Mouse (Mus musculus): ENCODE results near the gene Hdac9. TPM values are rescaled to one million over a fixed set of nuclear protein-coding genes. Genes with fewer than 3 reads are reported as not detected.

Gene Hdac9
- polyA plus RNA-seq, 1 experiment from 2014 or later: 12.0 TPM

GRCm38 (mm10) chr12:34688941-34689340, 228.0 kb downstream of the Hdac9 start:
- Histone ChIP-seq H3K9ac (no peak overlapping the region), H3K9me3 (ENCODE audit: control insufficient read depth, low read length) (no peaks in the 10 kb centered on the region), H3K4me3 (replicated peaks; ENCODE audit: low read length) (no peak overlapping the region), H3K4me1 (replicated peaks; ENCODE audit: control insufficient read depth, insufficient read depth, low read length) (0 out of 2 replicates have a peak, but pooled peaks cover 3% of the 10 kb centered on the region), H3K4me2 (replicated peaks) (no peak overlapping the region), H3K27me3 (ENCODE audit: control insufficient read depth, insufficient read depth, low read length) (no peaks in the 10 kb centered on the region), H3K36me3 (replicated peaks; ENCODE audit: control insufficient read depth, insufficient read depth) (no peaks in the 10 kb centered on the region), H3K27ac (no peak overlapping the region)
- no peak for DNase-seq (ENCODE audit: low spot score)
- no peak for ATAC-seq (ENCODE audit: low FRiP score)
- WGBS: 39% methylated on average over 4 of the region's 4 CpGs

- Histone ChIP-seq H3K27ac (no peak overlapping the region), H3K4me3 (replicated peaks; ENCODE audit: low read length) (no peak overlapping the region), H3K27me3 (ENCODE audit: control insufficient read depth, insufficient read depth, low read length) (no peaks in the 10 kb centered on the region), H3K4me1 (replicated peaks; ENCODE audit: control insufficient read depth, insufficient read depth, low read length) (no peaks in the 10 kb centered on the region), H3K36me3 (replicated peaks; ENCODE audit: control insufficient read depth, insufficient read depth) (no peaks in the 10 kb centered on the region), H3K9me3 (ENCODE audit: control insufficient read depth, low read length) (no peaks in the 10 kb centered on the region), H3K4me2 (replicated peaks) (no peak overlapping the region), H3K9ac (no peak overlapping the region)
- DNase-seq (ENCODE audit: low spot score) (no peak), ATAC-seq (ENCODE audit: low FRiP score) (peak; percentile 21; the same call in 1 of the 2 replicates)
- WGBS: 75% methylated on average over 4 of the region's 4 CpGs
Observed at GRCm38 (mm10) chr12:34683375-34683774, 233.5 kb downstream of the Hdac9 start.

GRCm38 (mm10) chr12:34682657-34683056, 234.2 kb downstream of the Hdac9 start:
- H3K27me3 ChIP-seq (ENCODE audit: control insufficient read depth, insufficient read depth, low read length): no peaks in the 10 kb centered on the region
- no peaks in the 10 kb centered on the region for H3K9me3 ChIP-seq (ENCODE audit: control insufficient read depth, low read length)
- no peak overlapping the region for H3K9ac ChIP-seq
- no peak overlapping the region for H3K4me2 ChIP-seq (replicated peaks)
- H3K27ac ChIP-seq: no peak overlapping the region
- no peak overlapping the region for H3K4me3 ChIP-seq (replicated peaks; ENCODE audit: low read length)
- no peaks in the 10 kb centered on the region for H3K4me1 ChIP-seq (replicated peaks; ENCODE audit: control insufficient read depth, insufficient read depth, low read length)
- H3K36me3 ChIP-seq (replicated peaks; ENCODE audit: control insufficient read depth, insufficient read depth): no peaks in the 10 kb centered on the region
- DNase-seq (ENCODE audit: low spot score) (no peak), ATAC-seq (ENCODE audit: low FRiP score) (no peak)
- 89% methylated on average over 3 of the region's 3 CpGs for WGBS

GRCm38 (mm10) chr12:34680576-34680975, 236.3 kb downstream of the Hdac9 start:
- H3K4me1 ChIP-seq (replicated peaks; ENCODE audit: control insufficient read depth, insufficient read depth, low read length): no peaks in the 10 kb centered on the region
- H3K36me3 ChIP-seq (replicated peaks; ENCODE audit: control insufficient read depth, insufficient read depth): no peaks in the 10 kb centered on the region
- H3K27ac ChIP-seq: no peak overlapping the region
- H3K9ac ChIP-seq: no peak overlapping the region
- no peak overlapping the region for H3K4me3 ChIP-seq (replicated peaks; ENCODE audit: low read length)
- ATAC-seq (ENCODE audit: low FRiP score): no peak
- WGBS: 52% methylated on average over 5 of the region's 5 CpGs
- no peaks in the 10 kb centered on the region for H3K27me3 ChIP-seq (ENCODE audit: control insufficient read depth, insufficient read depth, low read length)
- H3K9me3 ChIP-seq (ENCODE audit: control insufficient read depth, low read length): no peaks in the 10 kb centered on the region
- DNase-seq (ENCODE audit: low spot score): no peak
- H3K4me2 ChIP-seq (replicated peaks): no peak overlapping the region

- Histone ChIP-seq H3K4me3 (replicated peaks; ENCODE audit: low read length) (no peak overlapping the region), H3K27me3 (ENCODE audit: control insufficient read depth, insufficient read depth, low read length) (no peaks in the 10 kb centered on the region), H3K9me3 (ENCODE audit: control insufficient read depth, low read length) (no peaks in the 10 kb centered on the region), H3K9ac (no peak overlapping the region), H3K4me1 (replicated peaks; ENCODE audit: control insufficient read depth, insufficient read depth, low read length) (no peaks in the 10 kb centered on the region), H3K4me2 (replicated peaks) (no peak overlapping the region), H3K36me3 (replicated peaks; ENCODE audit: control insufficient read depth, insufficient read depth) (no peaks in the 10 kb centered on the region), H3K27ac (no peak overlapping the region)
- ATAC-seq (ENCODE audit: low FRiP score) (no peak), DNase-seq (ENCODE audit: low spot score) (no peak)
- 81% methylated on average over 6 of the region's 6 CpGs for WGBS
Observed at GRCm38 (mm10) chr12:34677110-34677509, 239.8 kb downstream of the Hdac9 start.

GRCm38 (mm10) chr12:34674235-34674634, 242.7 kb downstream of the Hdac9 start:
- Histone ChIP-seq H3K4me3 (replicated peaks; ENCODE audit: low read length) (no peak overlapping the region), H3K27ac (no peak overlapping the region), H3K27me3 (ENCODE audit: control insufficient read depth, insufficient read depth, low read length) (no peaks in the 10 kb centered on the region), H3K36me3 (replicated peaks; ENCODE audit: control insufficient read depth, insufficient read depth) (no peaks in the 10 kb centered on the region), H3K4me2 (replicated peaks) (no peak overlapping the region), H3K9ac (no peak overlapping the region), H3K4me1 (replicated peaks; ENCODE audit: control insufficient read depth, insufficient read depth, low read length) (no peaks in the 10 kb centered on the region), H3K9me3 (ENCODE audit: control insufficient read depth, low read length) (no peaks in the 10 kb centered on the region)
- 70% methylated on average over 2 of the region's 2 CpGs for WGBS
- DNase-seq (ENCODE audit: low spot score) (no peak), ATAC-seq (ENCODE audit: low FRiP score) (no peak)

GRCm38 (mm10) chr12:34673539-34673938, 243.4 kb downstream of the Hdac9 start:
- no peak for ATAC-seq (ENCODE audit: low FRiP score)
- 90% methylated on average over 4 of the region's 4 CpGs for WGBS
- no peaks in the 10 kb centered on the region for H3K9me3 ChIP-seq (ENCODE audit: control insufficient read depth, low read length)

GRCm38 (mm10) chr12:34664758-34665157, 252.1 kb downstream of the Hdac9 start:
- Histone ChIP-seq H3K27ac (no peak overlapping the region), H3K36me3 (replicated peaks; ENCODE audit: control insufficient read depth, insufficient read depth) (no peaks in the 10 kb centered on the region), H3K9ac (no peak overlapping the region), H3K4me3 (replicated peaks; ENCODE audit: low read length) (no peak overlapping the region), H3K4me1 (replicated peaks; ENCODE audit: control insufficient read depth, insufficient read depth, low read length) (no peaks in the 10 kb centered on the region), H3K27me3 (ENCODE audit: control insufficient read depth, insufficient read depth, low read length) (no peaks in the 10 kb centered on the region), H3K4me2 (replicated peaks) (no peak overlapping the region), H3K9me3 (ENCODE audit: control insufficient read depth, low read length) (no peaks in the 10 kb centered on the region)
- ATAC-seq (ENCODE audit: low FRiP score) (peak; percentile 72; the same call in 1 of the 2 replicates), DNase-seq (ENCODE audit: low spot score) (peak; percentile 84)
- 9% methylated on average over 3 of the region's 3 CpGs for WGBS

More at GRCm38 (mm10) chr12:34673539-34673938, 243.4 kb downstream of the Hdac9 start:
- Histone ChIP-seq H3K9ac (no peak overlapping the region), H3K27me3 (ENCODE audit: control insufficient read depth, insufficient read depth, low read length) (no peaks in the 10 kb centered on the region), H3K4me2 (replicated peaks) (no peak overlapping the region), H3K36me3 (replicated peaks; ENCODE audit: control insufficient read depth, insufficient read depth) (no peaks in the 10 kb centered on the region), H3K4me1 (replicated peaks; ENCODE audit: control insufficient read depth, insufficient read depth, low read length) (no peaks in the 10 kb centered on the region), H3K27ac (no peak overlapping the region), H3K4me3 (replicated peaks; ENCODE audit: low read length) (no peak overlapping the region)
- no peak for DNase-seq (ENCODE audit: low spot score)

GRCm38 (mm10) chr12:34661378-34661777, 255.5 kb downstream of the Hdac9 start:
- ATAC-seq (ENCODE audit: low FRiP score) (peak; percentile 81), DNase-seq (ENCODE audit: low spot score) (peak; percentile 59)
- Histone ChIP-seq H3K27me3 (ENCODE audit: control insufficient read depth, insufficient read depth, low read length) (no peaks in the 10 kb centered on the region), H3K27ac (no peak overlapping the region), H3K4me1 (replicated peaks; ENCODE audit: control insufficient read depth, insufficient read depth, low read length) (no peaks in the 10 kb centered on the region), H3K9me3 (ENCODE audit: control insufficient read depth, low read length) (no peaks in the 10 kb centered on the region), H3K4me2 (replicated peaks) (no peak overlapping the region), H3K9ac (no peak overlapping the region), H3K4me3 (replicated peaks; ENCODE audit: low read length) (no peak overlapping the region), H3K36me3 (replicated peaks; ENCODE audit: control insufficient read depth, insufficient read depth) (no peaks in the 10 kb centered on the region)

GRCm38 (mm10) chr12:34660027-34660426, 256.9 kb downstream of the Hdac9 start:
- no peaks in the 10 kb centered on the region for H3K36me3 ChIP-seq (replicated peaks; ENCODE audit: control insufficient read depth, insufficient read depth)
- H3K4me2 ChIP-seq (replicated peaks): no peak overlapping the region
- no peak overlapping the region for H3K9ac ChIP-seq
- H3K27ac ChIP-seq: no peak overlapping the region
- no peaks in the 10 kb centered on the region for H3K4me1 ChIP-seq (replicated peaks; ENCODE audit: control insufficient read depth, insufficient read depth, low read length)
- DNase-seq (ENCODE audit: low spot score) (no peak), ATAC-seq (ENCODE audit: low FRiP score) (no peak)
- H3K4me3 ChIP-seq (replicated peaks; ENCODE audit: low read length): no peak overlapping the region
- H3K27me3 ChIP-seq (ENCODE audit: control insufficient read depth, insufficient read depth, low read length): no peaks in the 10 kb centered on the region
- no peaks in the 10 kb centered on the region for H3K9me3 ChIP-seq (ENCODE audit: control insufficient read depth, low read length)
- 57% methylated on average over 5 of the region's 5 CpGs for WGBS

All from hindbrain, embryonic 14.5 days (tissue).